Mouse (Mus musculus) kidney, adult 18-20 months (tissue): ENCODE measurements around the gene Rab11fip4.

Experiments
- DNase-seq: peaks from one replicate; pipeline ENCODE4 v3.0.0; 2021

Gene Rab11fip4

DNA sequence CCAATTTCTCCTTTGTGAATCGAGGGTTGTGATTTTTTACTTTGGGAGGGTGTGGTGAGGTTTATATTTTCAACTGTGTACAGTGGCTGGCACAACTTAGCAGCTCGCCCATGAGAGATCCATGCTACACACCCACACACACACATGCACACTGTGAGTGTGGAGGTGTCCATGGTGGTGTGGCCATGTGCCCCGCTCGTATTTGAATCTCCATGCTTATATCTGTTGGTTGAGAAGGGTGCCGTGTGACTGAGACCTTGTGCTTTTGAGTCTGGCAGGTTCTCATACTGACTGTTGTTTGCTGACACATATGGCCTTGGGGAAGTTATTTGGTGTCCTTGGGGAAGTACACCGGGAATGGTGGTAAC, 123.7 kb downstream of the Rab11fip4 start:
- DNase-seq, result no peak

GRCm38 (mm10) chr11:79715316-79715715, 124.3 kb downstream of the Rab11fip4 start:
- DNase-seq, result peak; percentile 23

DNA sequence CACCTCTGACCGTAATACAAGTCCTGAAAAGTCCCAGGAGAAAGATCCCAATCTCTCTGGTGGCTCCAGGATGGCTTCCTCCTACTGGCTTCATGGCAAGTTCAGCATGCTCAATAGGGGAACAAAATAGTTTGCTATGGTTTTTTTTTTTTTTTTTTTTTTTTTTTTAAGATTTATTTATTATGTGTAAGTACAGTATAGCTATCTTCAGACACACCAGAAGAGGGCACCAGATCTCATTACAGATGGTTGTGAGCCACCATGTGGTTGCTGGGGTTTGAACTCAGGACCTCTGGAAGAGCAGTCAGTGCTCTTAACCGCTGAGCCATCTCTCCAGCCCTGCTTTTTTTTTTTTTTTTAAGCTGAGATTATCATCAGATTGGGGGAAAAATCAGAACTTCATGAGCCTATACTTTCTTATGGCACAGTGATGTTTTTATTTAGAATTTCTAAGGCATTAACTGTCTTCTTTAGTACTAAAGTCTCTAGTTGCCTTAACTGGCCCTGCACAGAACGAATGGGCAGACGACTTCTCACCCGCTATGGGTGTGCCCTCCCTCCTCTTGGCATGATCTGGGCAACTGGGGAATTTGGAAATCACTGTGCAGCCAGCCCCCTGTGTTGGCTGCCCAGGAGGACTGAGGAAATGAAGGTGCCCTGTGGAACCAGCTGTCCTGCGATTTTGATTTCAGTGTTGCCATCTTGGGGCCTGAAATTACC, 124.9 kb downstream of the Rab11fip4 start:
- DNase-seq, result no peak

- DNase-seq, result no peak
Observed at GRCm38 (mm10) chr11:79716453-79716749, 125.4 kb downstream of the Rab11fip4 start.

- DNase-seq, result no peak
Observed at GRCm38 (mm10) chr11:79717271-79717670, 126.3 kb downstream of the Rab11fip4 start.

- no peak for DNase-seq
Observed at GRCm38 (mm10) chr11:79717801-79718200, 126.8 kb downstream of the Rab11fip4 start.

DNA sequence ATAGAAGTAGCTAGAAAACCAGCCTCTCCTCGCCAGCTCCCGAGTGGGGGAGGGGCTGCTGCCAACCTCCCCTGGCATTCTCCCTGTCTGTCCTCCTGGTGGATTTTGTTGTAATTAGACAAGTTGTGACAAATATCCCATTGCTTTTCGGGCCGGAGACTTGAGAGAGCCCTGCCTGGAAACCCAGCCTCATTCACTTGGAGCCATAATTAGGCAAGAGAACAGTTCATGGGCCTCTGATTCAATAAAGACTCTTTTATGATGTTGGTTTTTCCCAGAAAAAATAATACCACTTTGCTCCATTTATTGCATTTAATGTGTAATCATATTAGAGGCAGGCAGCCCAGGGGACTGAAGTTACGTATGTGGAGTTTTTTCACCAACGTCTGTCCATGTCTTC, 127.2 kb downstream of the Rab11fip4 start:
- DNase-seq, result no peak

DNA sequence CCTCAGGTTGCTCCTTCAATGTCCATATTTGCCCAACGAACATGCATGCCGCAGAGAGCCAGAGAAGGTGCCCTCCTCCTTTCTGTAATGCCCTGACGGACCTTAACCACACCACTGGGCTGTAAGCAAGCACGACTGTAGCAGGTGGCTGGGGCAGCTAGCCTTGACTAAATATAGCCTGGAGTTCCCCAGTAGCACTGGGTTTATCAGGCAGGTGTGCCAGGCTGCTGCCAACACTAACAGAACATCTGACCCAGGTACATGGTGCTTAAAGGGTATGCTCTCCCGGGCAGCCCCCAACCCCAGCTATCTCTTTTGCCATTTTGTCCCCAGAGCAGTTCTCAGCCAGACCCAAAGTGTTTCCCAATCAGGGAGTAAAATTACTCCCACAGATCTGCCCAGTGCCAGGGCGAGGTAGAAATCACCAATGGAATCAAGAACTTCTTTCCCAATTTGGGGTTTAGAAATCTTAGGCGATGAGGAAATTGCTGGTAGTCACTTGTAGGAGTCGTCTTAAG, 127.9 kb downstream of the Rab11fip4 start:
- no peak for DNase-seq

GRCm38 (mm10) chr11:79720737-79721136, 129.7 kb downstream of the Rab11fip4 start:
- DNase-seq, result no peak

DNA sequence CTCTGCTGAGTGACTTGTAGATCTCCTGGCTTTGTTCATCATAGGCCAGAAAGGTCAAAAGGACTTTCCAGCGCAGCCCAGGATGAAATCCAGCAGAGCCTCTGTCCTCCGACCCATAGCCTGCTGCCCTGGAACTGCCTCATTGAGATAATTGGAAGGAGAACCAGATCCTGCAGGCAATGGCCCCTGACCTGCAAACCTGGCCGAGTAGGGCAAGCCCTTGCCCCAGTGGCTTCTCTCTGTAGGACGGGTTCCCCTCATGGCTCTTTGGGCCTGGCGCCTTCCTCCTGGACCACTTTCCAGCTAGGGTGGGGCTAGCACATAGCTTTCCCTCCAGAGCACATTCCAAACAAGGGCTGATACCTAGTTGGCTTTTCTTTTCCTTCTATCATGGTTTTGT, 131.8 kb downstream of the Rab11fip4 start:
- no peak for DNase-seq

GRCm38 (mm10) chr11:79725005-79725404, 134.0 kb downstream of the Rab11fip4 start:
- peak; percentile 31 for DNase-seq

DNA sequence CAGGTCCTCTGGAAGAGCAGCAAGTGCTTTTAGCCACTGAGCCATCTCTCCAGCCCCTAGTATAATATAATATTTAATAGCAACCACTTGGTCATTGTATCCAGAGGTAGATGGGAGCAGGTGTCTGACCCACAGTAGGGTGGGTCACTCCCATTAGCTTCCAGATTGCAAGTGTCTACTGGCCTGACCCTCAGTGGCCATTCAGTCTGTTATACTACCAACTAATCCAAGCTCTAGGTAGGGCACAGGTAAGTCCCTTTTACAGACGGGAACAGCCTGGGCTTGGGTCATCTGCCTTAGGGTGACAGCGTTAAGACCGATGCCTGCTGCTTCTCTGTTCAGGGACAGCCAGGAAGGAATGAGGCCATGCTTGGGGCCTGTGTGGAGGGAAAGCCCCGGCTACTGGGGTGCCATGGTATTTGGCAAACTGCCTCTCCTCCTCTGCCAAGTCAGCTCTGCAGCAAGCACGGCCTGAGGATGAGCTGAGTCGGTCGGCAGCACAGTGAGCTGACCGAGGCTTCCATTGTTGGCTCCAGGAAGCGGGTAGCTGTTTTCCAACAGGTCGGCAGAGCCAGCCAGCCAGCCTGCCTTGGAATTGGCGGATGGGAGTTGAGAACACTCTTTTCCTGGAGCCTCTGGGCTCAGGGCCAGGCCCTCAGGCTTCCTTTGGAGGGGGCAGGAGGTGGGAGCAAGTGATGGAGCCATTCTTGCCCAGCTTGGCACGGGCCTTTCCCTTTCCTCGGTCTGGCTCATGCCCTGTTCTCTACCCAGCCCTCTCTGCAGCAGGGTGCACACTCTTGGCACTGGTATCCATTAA, 138.4 kb downstream of the Rab11fip4 start:
- peak; percentile 76 for DNase-seq

DNA sequence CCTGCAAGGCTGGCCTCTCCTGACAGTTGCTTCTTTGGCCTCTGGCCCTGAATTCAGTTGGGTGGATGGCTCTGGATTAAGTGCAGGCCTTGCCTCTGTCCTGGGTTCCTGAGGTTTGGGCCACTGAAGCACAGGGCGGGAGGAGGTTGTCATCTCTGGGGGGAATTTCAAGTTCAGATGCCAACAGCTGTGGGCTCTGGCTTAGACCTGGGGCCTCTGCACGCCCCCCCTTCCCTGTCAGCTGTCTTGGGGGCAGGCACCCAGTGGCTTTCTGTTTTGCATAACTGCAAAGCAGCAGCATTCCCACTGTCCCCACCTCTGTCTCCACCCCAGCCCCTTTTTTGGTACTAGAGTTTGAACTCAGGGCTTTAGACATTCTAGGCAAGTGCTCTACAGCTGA, 139.4 kb downstream of the Rab11fip4 start:
- no peak for DNase-seq

DNA sequence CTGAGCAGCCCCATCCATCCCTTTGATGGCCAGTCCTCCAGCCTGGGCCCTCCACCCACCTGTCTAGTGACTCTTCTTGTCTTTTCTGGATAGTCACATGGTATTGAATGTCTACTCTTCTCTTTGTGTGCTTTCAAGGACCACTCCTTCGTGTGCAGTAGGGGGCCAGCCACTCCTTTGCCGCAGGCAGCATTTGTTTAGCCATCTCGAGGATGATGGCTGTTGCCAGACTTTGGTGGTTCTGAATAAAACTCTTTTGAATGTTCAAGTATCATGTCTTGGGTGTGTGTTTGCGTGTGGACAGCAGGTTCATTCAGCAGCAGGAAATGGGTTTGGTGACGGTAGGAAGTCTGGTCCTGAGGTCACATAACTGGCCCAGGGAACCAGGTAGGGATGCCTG, 140.5 kb downstream of the Rab11fip4 start:
- DNase-seq, result no peak

GRCm38 (mm10) chr11:79733013-79733412, 142.0 kb downstream of the Rab11fip4 start:
- DNase-seq, result peak; percentile 43

GRCm38 (mm10) chr11:79736232-79737006, 145.4 kb downstream of the Rab11fip4 start:
- DNase-seq, result no peak

- DNase-seq, result no peak
Observed at GRCm38 (mm10) chr11:79737126-79737697, 146.2 kb downstream of the Rab11fip4 start.

DNA sequence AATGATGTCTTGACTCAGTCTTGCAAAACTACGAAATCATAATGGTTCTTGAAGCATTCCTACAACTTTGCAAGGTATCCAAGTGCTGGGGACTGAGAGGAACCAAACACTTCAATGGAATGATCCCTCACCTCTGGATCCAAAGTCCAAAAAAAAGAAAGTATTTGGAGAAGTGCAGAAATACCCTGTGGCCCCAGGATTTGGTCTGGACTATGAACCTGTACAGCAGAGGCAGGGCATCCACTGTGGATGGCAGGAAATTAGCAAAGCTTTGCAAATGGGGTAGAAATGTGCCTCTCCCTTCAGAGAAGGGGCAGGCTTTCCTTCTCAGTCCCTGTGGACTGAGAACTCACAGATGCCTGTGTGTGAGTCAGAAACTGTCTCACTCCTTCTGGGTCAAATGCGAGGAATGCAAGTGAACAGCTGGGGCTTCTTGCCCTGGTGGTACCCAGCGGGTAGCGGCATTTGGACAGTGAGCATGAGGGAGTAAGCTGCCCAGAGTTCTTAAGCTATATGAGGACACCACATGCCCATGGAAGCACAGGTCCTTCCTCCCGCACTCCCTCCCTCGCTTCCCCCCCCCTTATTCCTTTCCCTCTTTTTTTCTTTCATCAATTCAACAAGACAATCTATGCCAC, 147.0 kb downstream of the Rab11fip4 start:
- DNase-seq, result peak; percentile 40

- peak; percentile 69 for DNase-seq
Observed at GRCm38 (mm10) chr11:79738725-79739558, 147.9 kb downstream of the Rab11fip4 start.

DNA sequence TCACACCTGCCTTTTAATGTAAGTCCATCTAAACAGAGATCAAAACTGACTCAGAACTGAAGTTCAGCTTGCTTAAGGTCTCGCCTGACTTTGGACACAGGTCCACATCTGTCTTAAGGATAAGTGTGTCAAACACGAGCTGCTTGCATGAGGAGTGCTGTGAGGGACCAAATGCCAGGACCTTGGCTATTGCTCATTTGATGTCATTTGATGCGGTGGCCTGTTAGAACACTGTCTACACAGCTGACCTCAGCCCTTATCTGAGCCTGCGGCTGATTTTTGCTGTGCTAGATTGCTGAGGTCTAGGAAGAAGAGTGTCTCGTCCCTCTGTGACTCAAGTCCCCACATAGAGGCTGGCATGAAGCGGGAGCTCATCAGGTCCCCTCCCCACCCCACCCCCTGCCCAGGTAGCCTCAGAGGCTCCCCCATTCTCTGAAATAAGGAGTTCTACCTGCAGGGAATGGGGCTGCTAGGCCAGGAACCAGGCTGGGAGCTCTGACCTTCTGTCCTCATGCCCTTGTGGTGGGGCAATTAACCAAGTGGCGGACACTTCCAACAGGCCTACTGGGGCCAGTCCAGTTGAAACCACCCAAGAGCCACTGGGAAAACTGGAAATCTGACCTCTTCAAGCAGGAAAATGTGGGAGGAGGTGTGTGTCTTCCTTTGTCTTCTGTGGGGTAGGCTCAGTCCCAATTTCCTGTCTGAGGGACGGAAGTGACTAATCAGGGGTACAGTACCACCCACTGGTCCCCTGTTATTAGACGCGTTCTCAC, 149.9 kb downstream of the Rab11fip4 start:
- DNase-seq, result peak; percentile 20
